Mouse (Mus musculus) liver, embryonic 15.5 days (tissue): ENCODE measurements around the gene Plau. TPM values are rescaled to one million over a fixed set of nuclear protein-coding genes. Genes with fewer than 3 reads are reported as not detected.

ENCODE experiments used
- ATAC-seq: fragments of 200-750 bp; cut with Nextera tagmentation; 2 replicates; pipeline ENCODE4 v1.8.0; 2017; ENCODE audit warnings: moderate number of reproducible peaks, mild to moderate bottlenecking, moderate library complexity; ENCODE audit not compliant: insufficient read depth
- H3K27ac ChIP-seq: fragments of 300-500 bp; sonication (generic); replicated peaks from 2 replicates; pipeline ENCODE4 v1.5.1; 2015; ENCODE audit warnings: mild to moderate bottlenecking, inconsistent platforms
- H3K27me3 ChIP-seq: fragments of 300-500 bp; sonication (generic); 2 replicates; pipeline ENCODE4 v1.6.1; 2015; ENCODE audit warnings: mild to moderate bottlenecking, inconsistent platforms
- H3K36me3 ChIP-seq: fragments of 300-500 bp; sonication (generic); replicated peaks from 2 replicates; pipeline ENCODE4 v1.6.1; 2015; ENCODE audit warnings: moderate library complexity, mild to moderate bottlenecking, inconsistent platforms
- H3K4me1 ChIP-seq: fragments of 300-500 bp; sonication (generic); replicated peaks from 2 replicates; pipeline ENCODE4 v1.6.1; 2015; ENCODE audit warnings: inconsistent platforms
- H3K4me2 ChIP-seq: fragments of 300-500 bp; sonication (generic); 2 replicates; pipeline ENCODE4 v1.6.1; 2015; ENCODE audit warnings: moderate library complexity, mild to moderate bottlenecking, inconsistent platforms
- H3K4me3 ChIP-seq: fragments of 300-500 bp; sonication (generic); replicated peaks from 2 replicates; pipeline ENCODE4 v1.5.1; 2015; ENCODE audit warnings: mild to moderate bottlenecking, inconsistent platforms
- H3K9ac ChIP-seq: fragments of 300-500 bp; sonication (generic); 2 replicates; pipeline ENCODE4 v1.6.1; 2015; ENCODE audit warnings: moderate library complexity, mild to moderate bottlenecking, inconsistent platforms
- H3K9me3 ChIP-seq: fragments of 300-500 bp; sonication (generic); replicated peaks from 2 replicates; pipeline ENCODE4 v1.6.1; 2016; ENCODE audit warnings: inconsistent platforms
- WGBS: fragments of 180-500 bp; shearing (Covaris S2); methylation state at CpG from one replicate; pipeline ENCODE4 v1.1.7; 2015; ENCODE audit warnings: mixed read lengths; ENCODE audit not compliant: insufficient replicate concordance; 5-methylcytosine and 5-hydroxymethylcytosine counted together
- polyA plus RNA-seq: library from polyadenylated mRNA; unstranded; fragments of >200 nt; fragmentation: Nextera tagmentation; extraction: Ambion mirVana; gene quantifications from 2 replicates; pipeline ENCODE4 v1.2.1, GENCODE M21; 2015

The Plau gene
- polyA plus RNA-seq, 1 experiment from 2014 or later = 0.76 TPM

DNA sequence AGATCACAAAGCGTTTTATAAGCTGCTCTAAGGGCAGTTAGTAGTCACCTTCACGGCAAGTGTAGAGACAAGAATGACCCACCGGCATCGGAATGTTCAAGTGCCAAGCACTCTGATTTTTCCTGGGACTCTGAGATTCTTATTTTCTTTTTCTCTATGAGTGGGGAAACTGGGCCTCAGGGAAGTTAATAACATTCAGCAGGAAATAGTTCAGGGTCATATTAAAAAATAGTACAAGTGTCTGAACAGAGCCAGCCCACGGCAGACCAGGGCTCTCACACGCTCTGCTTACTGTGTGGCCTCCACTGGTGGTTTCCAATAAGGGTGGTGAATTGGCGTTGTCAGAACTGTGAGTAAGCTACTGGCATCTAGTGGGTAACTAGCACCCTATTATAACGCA lies 29.1 kb downstream of the Plau start:
- Histone ChIP-seq H3K4me3 (no peak overlapping the region), H3K4me2 (no peak overlapping the region), H3K4me1 (no peaks in the 10 kb centered on the region), H3K27ac (no peak overlapping the region), H3K9me3 (no peaks in the 10 kb centered on the region), H3K27me3 (no peaks in the 10 kb centered on the region), H3K36me3 (no peaks in the 10 kb centered on the region), H3K9ac (no peak overlapping the region)
- no peak for ATAC-seq
- WGBS = 76% methylated on average over 8 of the region's 8 CpGs

GRCm38 (mm10) chr14:20866365-20866764 lies 29.9 kb downstream of the Plau start:
- no peak for ATAC-seq
- H3K9ac ChIP-seq = no peak overlapping the region
- WGBS = 76% methylated on average over 7 of the region's 7 CpGs
- H3K4me3 ChIP-seq = no peak overlapping the region
- no peaks in the 10 kb centered on the region for H3K9me3 ChIP-seq
- no peaks in the 10 kb centered on the region for H3K27me3 ChIP-seq
- no peaks in the 10 kb centered on the region for H3K36me3 ChIP-seq
- H3K4me2 ChIP-seq = no peak overlapping the region
- H3K4me1 ChIP-seq = no peaks in the 10 kb centered on the region
- no peak overlapping the region for H3K27ac ChIP-seq

- Histone ChIP-seq H3K36me3 (no peaks in the 10 kb centered on the region), H3K4me1 (peaks cover 9% of the 10 kb centered on the region), H3K27me3 (no peaks in the 10 kb centered on the region), H3K4me2 (no peak overlapping the region), H3K4me3 (no peak overlapping the region), H3K9me3 (no peaks in the 10 kb centered on the region), H3K9ac (no peak overlapping the region), H3K27ac (no peak overlapping the region)
- 80% methylated on average over 3 of the region's 3 CpGs for WGBS
- ATAC-seq = no peak
Measured at GRCm38 (mm10) chr14:20870110-20870509, 33.6 kb downstream of the Plau start.

DNA sequence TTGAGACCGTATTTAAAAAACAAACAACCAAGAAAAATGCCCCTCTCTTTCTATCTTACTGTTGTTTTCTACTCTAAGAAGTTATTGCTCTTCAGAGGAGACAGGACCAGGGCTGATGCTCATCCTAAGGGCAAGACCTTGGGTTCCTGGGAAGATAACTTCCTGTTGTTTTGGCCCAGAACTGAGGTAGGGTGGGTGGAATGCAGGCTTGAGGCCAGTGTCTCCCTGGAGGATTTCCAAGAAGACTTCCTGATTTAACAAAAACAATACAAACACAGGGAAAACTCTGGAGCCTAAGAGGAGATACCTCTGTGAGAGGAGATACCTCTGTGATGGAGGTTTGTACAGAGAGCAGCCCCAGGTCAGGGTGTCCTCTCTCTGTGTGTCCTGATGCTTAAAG lies 35.0 kb downstream of the Plau start:
- WGBS = 73% methylated on average over 1 of the region's 1 CpGs
- H3K9ac ChIP-seq = no peak overlapping the region
- no peaks in the 10 kb centered on the region for H3K27me3 ChIP-seq
- H3K36me3 ChIP-seq = no peaks in the 10 kb centered on the region
- H3K4me2 ChIP-seq = no peak overlapping the region
- H3K9me3 ChIP-seq = no peaks in the 10 kb centered on the region
- ATAC-seq = no peak
- peaks cover 9% of the 10 kb centered on the region for H3K4me1 ChIP-seq
- H3K27ac ChIP-seq = no peak overlapping the region
- no peak overlapping the region for H3K4me3 ChIP-seq

GRCm38 (mm10) chr14:20873307-20873706 lies 36.8 kb downstream of the Plau start:
- no peaks in the 10 kb centered on the region for H3K27me3 ChIP-seq
- under 1% methylated on average over 8 of the region's 8 CpGs for WGBS
- ATAC-seq = 0 out of 2 replicates have a peak, but pooled peaks have one; percentile 25
- H3K4me3 ChIP-seq = 0 out of 2 replicates have a peak overlapping the region, but pooled peaks have one; percentile 1
- no peak overlapping the region for H3K27ac ChIP-seq
- H3K36me3 ChIP-seq = no peaks in the 10 kb centered on the region
- H3K9me3 ChIP-seq = no peaks in the 10 kb centered on the region
- peak overlapping the region; percentile 29 for H3K4me2 ChIP-seq
- peaks cover 9% of the 10 kb centered on the region for H3K4me1 ChIP-seq
- H3K9ac ChIP-seq = no peak overlapping the region

- no peaks in the 10 kb centered on the region for H3K36me3 ChIP-seq
- no peak overlapping the region for H3K27ac ChIP-seq
- 6% methylated on average over 6 of the region's 6 CpGs for WGBS
- H3K4me2 ChIP-seq = peak overlapping the region; percentile 29
- no peak overlapping the region for H3K9ac ChIP-seq
- H3K9me3 ChIP-seq = no peaks in the 10 kb centered on the region
- H3K4me3 ChIP-seq = 0 out of 2 replicates have a peak overlapping the region, but pooled peaks have one; percentile 1
- peaks cover 9% of the 10 kb centered on the region for H3K4me1 ChIP-seq
- no peak for ATAC-seq
- no peaks in the 10 kb centered on the region for H3K27me3 ChIP-seq
Measured at GRCm38 (mm10) chr14:20873931-20874330, 37.5 kb downstream of the Plau start.

GRCm38 (mm10) chr14:20884691-20885090 lies 48.2 kb downstream of the Plau start:
- no peaks in the 10 kb centered on the region for H3K9me3 ChIP-seq
- H3K4me1 ChIP-seq = peaks cover 27% of the 10 kb centered on the region
- peak overlapping the region; percentile 60 for H3K4me2 ChIP-seq
- H3K9ac ChIP-seq = no peak overlapping the region
- peak overlapping the region; percentile 79 for H3K27ac ChIP-seq
- 24% methylated on average over 5 of the region's 5 CpGs for WGBS
- H3K36me3 ChIP-seq = no peaks in the 10 kb centered on the region
- peak; percentile 62; the same call in 1 of the 2 replicates for ATAC-seq
- H3K27me3 ChIP-seq = no peaks in the 10 kb centered on the region
- peak overlapping the region; percentile 26; the same call in 1 of the 2 replicates for H3K4me3 ChIP-seq

DNA sequence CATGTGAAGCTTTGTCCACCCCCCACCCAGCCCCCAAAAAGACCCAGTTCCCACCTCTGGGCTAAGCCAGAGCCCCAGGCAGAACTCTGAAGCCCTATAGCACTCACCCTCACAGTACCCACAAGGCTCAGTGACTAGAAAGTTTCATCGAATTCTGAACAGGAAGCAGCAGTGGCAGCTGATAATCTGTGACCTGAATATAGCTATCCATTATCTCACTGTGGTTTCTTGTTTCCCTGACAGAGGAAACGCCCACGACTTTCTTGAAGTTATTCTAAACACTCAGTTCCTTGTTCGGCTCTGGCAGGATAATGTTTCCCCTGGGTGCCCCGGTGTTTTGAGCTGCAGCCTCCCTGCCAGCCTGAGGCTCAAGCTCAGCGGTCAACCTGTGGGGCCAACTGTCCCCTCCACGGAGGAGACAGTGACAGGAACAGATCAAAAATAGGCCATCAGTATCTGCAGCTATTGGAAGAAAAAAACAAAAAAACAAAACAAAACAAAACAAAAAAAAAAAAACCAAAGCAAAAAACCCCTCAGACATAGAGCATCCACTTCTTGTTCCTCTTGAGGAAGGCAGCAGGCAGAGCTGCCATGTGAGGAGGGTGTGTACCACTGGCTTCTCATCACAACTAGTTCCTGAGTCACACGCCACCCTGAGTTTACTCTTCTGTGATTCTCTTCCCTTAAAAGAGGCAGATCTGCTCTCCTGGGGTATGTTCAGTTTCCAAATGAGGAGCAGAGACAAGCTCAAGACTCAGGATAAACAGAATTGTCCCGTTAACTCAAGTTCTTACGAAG lies 48.8 kb downstream of the Plau start:
- Histone ChIP-seq H3K4me2 (peak overlapping the region; percentile 60), H3K27me3 (no peaks in the 10 kb centered on the region), H3K9me3 (no peaks in the 10 kb centered on the region), H3K4me3 (peak overlapping the region; percentile 26), H3K27ac (peak overlapping the region; percentile 79), H3K4me1 (peaks cover 27% of the 10 kb centered on the region), H3K36me3 (no peaks in the 10 kb centered on the region), H3K9ac (no peak overlapping the region)
- 10% methylated on average over 10 of the region's 10 CpGs for WGBS
- ATAC-seq = peak; percentile 91

DNA sequence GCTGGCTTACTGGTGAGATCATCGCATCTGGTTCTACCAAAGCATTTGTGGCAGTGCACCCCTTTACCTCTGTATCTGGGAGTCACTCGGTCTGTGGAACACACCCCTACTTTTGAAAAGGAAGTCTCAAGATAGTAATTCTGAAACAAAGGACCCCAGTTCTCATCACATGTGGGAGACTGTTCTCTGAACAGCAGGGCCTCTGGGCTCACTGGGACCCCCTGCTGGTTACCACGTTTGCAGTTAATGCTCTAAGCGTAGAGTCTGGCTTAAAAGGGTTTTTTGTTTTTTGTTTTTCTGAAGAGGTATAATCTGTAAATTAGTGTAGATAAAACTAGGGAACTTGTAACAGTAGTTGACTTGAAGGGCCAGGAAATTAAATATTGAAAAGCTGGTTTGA lies 49.8 kb downstream of the Plau start:
- WGBS = 36% methylated on average over 4 of the region's 4 CpGs
- H3K27me3 ChIP-seq = no peaks in the 10 kb centered on the region
- H3K4me2 ChIP-seq = no peak overlapping the region
- H3K4me3 ChIP-seq = no peak overlapping the region
- H3K9ac ChIP-seq = no peak overlapping the region
- H3K4me1 ChIP-seq = peaks cover 27% of the 10 kb centered on the region
- no peaks in the 10 kb centered on the region for H3K36me3 ChIP-seq
- no peak for ATAC-seq
- no peaks in the 10 kb centered on the region for H3K9me3 ChIP-seq
- H3K27ac ChIP-seq = peak overlapping the region; percentile 79; the same call in 1 of the 2 replicates

DNA sequence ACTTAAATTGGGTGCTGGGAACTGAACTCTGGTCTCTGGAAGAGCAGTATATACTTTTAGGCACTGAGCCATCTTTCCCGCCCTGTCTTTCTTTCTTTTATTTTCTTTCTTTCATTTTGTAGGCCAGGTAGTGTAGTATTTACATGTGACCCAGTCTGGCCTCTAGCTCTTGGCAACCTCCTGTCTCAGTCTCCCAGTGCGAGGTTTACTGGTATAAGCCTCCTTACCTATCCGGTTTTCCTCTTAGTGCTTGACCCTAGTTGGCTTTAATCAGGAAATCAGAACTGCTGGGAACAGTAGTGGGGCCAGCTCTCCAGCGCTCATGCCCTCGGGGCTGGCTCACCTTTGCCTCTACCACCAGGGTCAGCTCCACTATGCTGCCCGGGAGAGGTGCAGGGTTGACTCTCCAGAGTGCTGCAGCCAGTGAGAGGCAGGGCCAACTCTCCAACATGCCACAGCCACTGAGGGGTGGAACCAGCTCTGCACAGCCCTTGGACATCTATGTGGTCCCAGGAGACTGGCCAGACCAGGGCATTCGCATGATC lies 51.2 kb downstream of the Plau start:
- H3K9ac ChIP-seq = no peak overlapping the region
- WGBS = 76% methylated on average over 7 of the region's 7 CpGs
- no peak overlapping the region for H3K4me2 ChIP-seq
- H3K4me1 ChIP-seq = peaks cover 32% of the 10 kb centered on the region
- H3K4me3 ChIP-seq = no peak overlapping the region
- H3K9me3 ChIP-seq = no peaks in the 10 kb centered on the region
- no peak overlapping the region for H3K27ac ChIP-seq
- H3K27me3 ChIP-seq = no peaks in the 10 kb centered on the region
- no peak for ATAC-seq
- H3K36me3 ChIP-seq = no peaks in the 10 kb centered on the region

DNA sequence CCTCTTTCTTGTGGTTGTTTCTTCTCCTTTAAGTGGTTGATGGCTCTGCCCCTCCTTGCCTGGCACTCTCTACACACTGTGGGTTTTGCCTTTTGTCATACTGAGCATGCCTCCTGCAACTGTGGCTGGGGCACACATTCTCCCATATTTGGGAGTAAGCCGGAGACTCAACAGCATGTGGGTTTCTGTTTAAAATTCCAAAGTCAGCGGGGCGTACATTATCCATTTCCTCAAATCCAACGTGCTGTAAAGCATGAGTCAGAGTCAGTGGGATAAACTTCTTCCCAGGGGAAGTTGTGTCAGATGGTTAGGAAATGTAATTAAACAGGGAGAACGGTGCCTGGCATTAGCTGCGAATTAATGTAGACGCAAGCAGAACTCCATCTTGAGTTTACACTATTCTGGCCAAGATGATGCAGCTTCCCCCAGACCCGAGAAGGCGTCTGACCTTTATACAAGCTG lies 55.5 kb downstream of the Plau start:
- no peak for ATAC-seq
- Histone ChIP-seq H3K4me2 (no peak overlapping the region), H3K9ac (no peak overlapping the region), H3K36me3 (no peaks in the 10 kb centered on the region), H3K4me1 (peaks cover 8% of the 10 kb centered on the region; the same call in 1 of the 2 replicates), H3K4me3 (no peak overlapping the region), H3K27me3 (no peaks in the 10 kb centered on the region), H3K9me3 (no peaks in the 10 kb centered on the region), H3K27ac (no peak overlapping the region)
- 46% methylated on average over 9 of the region's 9 CpGs for WGBS
